Mouse (Mus musculus): ENCODE data around the gene Bhlhe41. TPM values are rescaled to one million over a fixed set of nuclear protein-coding genes. Genes with fewer than 3 reads are reported as not detected.

Gene Bhlhe41
- 7.0 and 10.9 TPM in 2 replicates for polyA plus RNA-seq (2012; rRNA removed)

DNA sequence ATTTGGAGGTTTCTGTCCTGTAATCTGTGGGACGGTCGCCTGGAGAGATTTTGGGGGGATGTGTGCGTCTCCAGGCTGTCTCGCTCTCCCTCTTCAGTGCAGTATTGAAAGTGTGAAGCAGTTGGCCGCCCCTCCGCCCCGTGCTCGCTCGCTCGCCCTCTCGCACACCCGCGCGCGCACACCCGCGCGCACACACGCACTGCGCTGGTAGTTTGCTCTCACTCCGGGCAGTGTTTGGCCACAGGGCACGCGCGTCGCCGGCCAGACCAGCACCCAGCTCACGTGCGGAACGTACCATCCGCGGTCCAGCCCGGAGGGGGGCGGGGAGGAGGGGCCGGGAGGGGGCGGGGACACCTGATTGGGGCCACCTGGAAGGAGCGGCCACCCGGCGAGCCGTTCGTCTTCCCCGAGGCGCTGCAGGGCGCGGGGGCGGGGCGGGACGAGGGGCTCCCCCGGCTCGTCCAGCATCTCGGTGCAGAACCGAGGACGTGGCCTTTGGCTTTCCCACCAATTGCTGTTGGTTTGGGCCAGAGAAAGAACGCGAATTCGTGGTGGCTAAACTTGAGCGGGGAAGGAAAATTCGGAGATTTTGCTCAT, at the start of gene Bhlhe41:
Gene Bhlhe41 (minus strand): TSS at position 270 of the 597 bp plus-strand sequence.

Other genes with a start within 250 kb of the Bhlhe41 start
- gene Tuba3b, start 249.8 kb downstream of the Bhlhe41 start, polyA plus RNA-seq (2012; rRNA removed): 0.25 and 0.41 TPM in 2 replicates
- 22.2 and 23.9 TPM in 2 replicates for gene Rassf8, start 118.8 kb downstream of the Bhlhe41 start, polyA plus RNA-seq (2012; rRNA removed)
- 11.0 and 11.5 TPM in 2 replicates for gene Sspn, start 66.1 kb upstream of the Bhlhe41 start, polyA plus RNA-seq (2012; rRNA removed)

Measured in ovary, adult 2 months (tissue).